Mouse (Mus musculus) small intestine, adult 2 months (tissue): ENCODE data around the gene Zbtb41. TPM values are rescaled to one million over a fixed set of nuclear protein-coding genes. Genes with fewer than 3 reads are reported as not detected.

Experiments
- H3K27ac ChIP-seq: fragments of 200-500 bp; 2 replicates; pipeline ENCODE4 v1.5.1; 2012; ENCODE audit warnings: low read depth, low read length, control low read depth, inconsistent platforms; ENCODE audit not compliant: insufficient read depth
- H3K27me3 ChIP-seq: fragments of 200-500 bp; 2 replicates; pipeline ENCODE4 v1.6.1; 2012; ENCODE audit warnings: mild to moderate bottlenecking, moderate library complexity, low read length, inconsistent platforms; ENCODE audit not compliant: control insufficient read depth, insufficient read depth
- H3K36me3 ChIP-seq: fragments of 200-500 bp; 2 replicates; pipeline ENCODE4 v1.6.1; 2012; ENCODE audit warnings: mild to moderate bottlenecking, low read length, control low read depth, inconsistent platforms; ENCODE audit not compliant: control insufficient read depth, insufficient read depth
- H3K4me1 ChIP-seq: fragments of 200-500 bp; 2 replicates; pipeline ENCODE4 v1.6.1; 2012; ENCODE audit warnings: low read length, inconsistent platforms, mixed read lengths; ENCODE audit not compliant: control insufficient read depth, insufficient read depth, insufficient read length
- H3K4me3 ChIP-seq: fragments of 200-500 bp; 2 replicates; pipeline ENCODE4 v1.5.1; 2012; ENCODE audit warnings: low read depth, mild to moderate bottlenecking, control low read depth, inconsistent platforms, low read length, moderate library complexity
- CTCF ChIP-seq: fragments of 200-500 bp; IDR thresholded peaks from 2 replicates; pipeline ENCODE4 v1.5.1; 2012; ENCODE audit warnings: low read depth, mild to moderate bottlenecking, control low read depth, inconsistent platforms, low read length, moderate library complexity, mixed read lengths; ENCODE audit not compliant: insufficient replicate concordance, insufficient read length; ENCODE audit errors: extremely low read depth
- POLR2A ChIP-seq: fragments of 200-500 bp; IDR thresholded peaks from 2 replicates; pipeline ENCODE4 v1.6.1; 2012; ENCODE audit warnings: low read depth, mild to moderate bottlenecking, control low read depth, inconsistent platforms, low read length, moderate library complexity
- WGBS: fragments of 180-500 bp; shearing (Covaris S2); methylation state at CpG from one replicate; pipeline ENCODE4 v1.1.7; 2018; 5-methylcytosine and 5-hydroxymethylcytosine counted together
- polyA plus RNA-seq: library from polyadenylated mRNA; depleted of rRNA; stranded (reverse); fragments of >200 nt; gene quantifications from 2 replicates; pipeline ENCODE4 v1.2.3, GENCODE M21; 2012; rRNA removed

Gene Zbtb41
- polyA plus RNA-seq = 0.75 and 0.90 TPM in 2 replicates

DNA sequence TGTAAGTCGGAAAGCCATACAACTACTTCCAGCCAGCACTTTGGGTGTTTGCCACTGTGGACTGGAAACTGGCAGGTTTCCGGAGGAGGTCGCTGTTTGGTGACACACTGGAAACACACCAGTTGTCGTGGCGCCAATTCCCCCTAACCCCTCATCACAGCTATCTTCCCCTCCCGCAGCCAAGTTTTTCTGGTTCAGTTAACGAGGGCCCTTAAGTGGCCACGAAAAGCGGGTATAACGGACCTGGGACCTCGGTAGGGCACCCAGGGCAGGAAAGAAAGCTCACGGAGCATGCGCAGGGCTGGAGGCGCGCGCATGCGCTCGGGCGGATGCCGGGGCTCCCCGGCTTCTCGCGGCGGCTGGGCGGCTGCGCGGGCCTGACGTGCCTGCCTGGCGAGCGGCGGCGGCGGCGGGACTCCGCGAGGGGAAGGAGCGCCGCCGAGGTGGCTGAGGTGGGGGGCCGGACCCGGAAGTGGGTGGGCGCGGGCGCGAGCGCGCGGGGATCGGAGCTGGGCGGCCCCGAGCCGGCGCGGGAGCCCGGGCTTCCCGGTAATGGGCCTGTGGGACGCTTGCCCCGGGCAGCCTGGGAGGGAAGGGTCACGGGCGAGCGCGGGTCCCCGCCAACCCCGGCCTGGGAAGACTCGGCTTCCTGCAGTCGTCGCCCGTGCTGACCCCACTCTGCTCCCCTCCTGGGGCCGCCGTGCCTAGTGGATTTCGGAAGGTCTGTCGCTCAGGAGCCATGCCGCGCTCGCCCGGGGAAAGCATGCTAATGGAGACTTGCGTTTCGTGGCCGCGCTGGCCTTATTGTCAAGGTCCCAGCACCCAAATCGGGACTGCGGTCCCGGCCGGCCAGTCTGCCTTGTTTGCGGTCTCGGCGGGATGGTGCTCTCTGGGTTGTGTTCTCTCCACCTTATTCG, at the start of gene Zbtb41:
Gene Zbtb41, plus strand, starts transcription at position 414 of the 917 bp plus-strand sequence.
- under 1% methylated on average over 87 of the region's 88 CpGs for WGBS
- Histone ChIP-seq H3K27ac (peak within 1 kb of the TSS; percentile 32), H3K4me1 (peaks cover 13% of the 10 kb centered on the region), H3K36me3 (no peaks in the 10 kb centered on the region), H3K27me3 (no peaks in the 10 kb centered on the region), H3K4me3 (peak within 1 kb of the TSS; percentile 94)
- TF ChIP-seq POLR2A = peak; percentile 58
- peak; percentile 68; the same call in 1 of the 2 replicates for TF ChIP-seq CTCF

DNA sequence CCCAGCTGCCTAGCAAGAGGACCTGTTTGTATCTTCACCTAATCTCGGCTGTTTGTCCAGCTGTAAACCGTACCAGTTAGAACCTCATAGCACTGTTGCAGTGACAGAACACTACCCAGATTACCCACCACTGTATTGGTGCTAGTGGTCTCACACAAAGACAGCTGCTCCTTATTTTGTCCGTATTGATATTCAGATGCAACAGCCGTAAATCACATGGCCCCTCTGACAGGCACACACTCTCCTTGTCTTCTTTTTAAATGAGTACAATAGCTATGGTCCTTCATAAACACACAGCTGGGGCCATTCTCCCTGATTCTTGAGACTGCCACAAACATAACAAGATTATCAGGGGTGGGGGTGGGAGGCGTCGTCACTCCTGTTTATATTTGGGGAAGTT, 46.2 kb upstream of the Zbtb41 start:
- WGBS = 51% methylated on average over 6 of the region's 6 CpGs
- Histone ChIP-seq H3K27ac (no peak overlapping the region), H3K27me3 (no peaks in the 10 kb centered on the region; the same call in 1 of the 2 replicates), H3K4me1 (no peaks in the 10 kb centered on the region), H3K36me3 (no peaks in the 10 kb centered on the region), H3K4me3 (no peak overlapping the region)
- TF ChIP-seq CTCF (no peak), POLR2A (no peak)

- H3K4me1 ChIP-seq = no peaks in the 10 kb centered on the region
- 12% methylated on average over 5 of the region's 5 CpGs for WGBS
- no peak within 1 kb of the TSS for H3K4me3 ChIP-seq
- no peaks in the 10 kb centered on the region for H3K36me3 ChIP-seq
- no peak for TF ChIP-seq POLR2A
- TF ChIP-seq CTCF = no peak
- no peak within 1 kb of the TSS for H3K27ac ChIP-seq
- H3K27me3 ChIP-seq = no peaks in the 10 kb centered on the region; the same call in 1 of the 2 replicates
These were observed 45.3 kb upstream of the Zbtb41 start, which contains the start of gene Crb1 for GRCm38 (mm10) chr1:139376638-139377286. Gene Crb1 (minus strand): TSS chr1:139377100.

DNA sequence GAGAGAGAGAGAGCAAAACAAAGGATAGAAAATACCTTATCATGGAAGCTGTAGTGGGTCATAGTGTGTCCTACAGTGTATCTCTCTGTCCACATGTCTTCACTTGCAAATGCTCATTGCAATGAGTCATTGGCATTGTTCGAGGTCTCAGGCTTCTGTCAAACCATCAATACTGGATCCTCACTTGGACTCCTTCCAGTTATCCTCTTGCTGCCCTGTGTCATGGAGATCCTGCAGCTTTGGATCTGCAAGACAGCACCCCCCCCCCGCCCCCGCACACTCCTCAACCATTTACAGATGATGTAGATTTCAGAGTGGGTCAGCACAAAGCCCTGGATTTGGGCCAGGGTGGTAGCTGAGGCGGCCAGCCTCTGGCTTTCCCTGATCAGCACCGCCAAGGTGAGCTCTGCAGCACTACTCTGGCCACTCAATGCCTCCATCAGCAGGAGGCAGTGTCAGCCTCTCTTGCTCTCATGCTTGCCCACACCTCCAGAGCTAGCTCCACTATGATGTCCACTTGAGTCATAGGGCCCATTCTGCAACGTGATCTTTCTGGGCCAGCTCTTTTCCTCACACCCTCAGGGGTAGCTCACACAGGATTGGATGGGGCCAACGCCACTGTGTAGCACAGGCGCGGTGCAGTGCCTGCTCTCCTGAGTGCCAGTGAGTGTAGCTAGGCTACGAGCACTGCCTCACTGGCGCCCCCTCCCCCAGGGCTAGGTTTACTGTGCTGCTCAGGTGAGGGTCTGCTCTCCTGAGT, 43.0 kb upstream of the Zbtb41 start:
- WGBS = 26% methylated on average over 11 of the region's 11 CpGs
- TF ChIP-seq POLR2A (no peak), CTCF (no peak)
- H3K27ac ChIP-seq = no peak overlapping the region
- H3K4me1 ChIP-seq = no peaks in the 10 kb centered on the region
- H3K27me3 ChIP-seq = no peaks in the 10 kb centered on the region; the same call in 1 of the 2 replicates
- H3K4me3 ChIP-seq = no peak overlapping the region
- H3K36me3 ChIP-seq = no peaks in the 10 kb centered on the region

DNA sequence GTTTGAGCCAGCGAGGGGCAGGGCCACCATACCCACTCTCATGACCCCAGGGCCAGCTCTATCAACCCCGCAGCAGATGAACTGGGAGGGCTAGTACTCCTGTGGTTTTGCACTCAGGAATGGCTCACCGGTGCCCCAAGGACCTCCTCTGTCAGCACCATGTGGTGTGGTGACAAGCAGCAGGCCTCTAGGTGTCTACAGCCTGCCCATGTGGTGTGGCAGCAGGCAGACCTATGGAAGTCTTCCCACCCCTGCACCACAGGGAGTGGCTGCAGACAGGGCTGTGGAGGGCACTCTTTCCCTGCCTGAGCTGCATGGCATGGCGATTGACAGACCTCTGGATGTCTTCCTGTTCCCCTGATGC, 42.5 kb upstream of the Zbtb41 start:
- WGBS = 46% methylated on average over 4 of the region's 4 CpGs
- TF ChIP-seq POLR2A = no peak
- TF ChIP-seq CTCF = no peak
- H3K27ac ChIP-seq = no peak overlapping the region
- no peak overlapping the region for H3K4me3 ChIP-seq
- H3K4me1 ChIP-seq = no peaks in the 10 kb centered on the region
- H3K36me3 ChIP-seq = no peaks in the 10 kb centered on the region
- no peaks in the 10 kb centered on the region; the same call in 1 of the 2 replicates for H3K27me3 ChIP-seq

DNA sequence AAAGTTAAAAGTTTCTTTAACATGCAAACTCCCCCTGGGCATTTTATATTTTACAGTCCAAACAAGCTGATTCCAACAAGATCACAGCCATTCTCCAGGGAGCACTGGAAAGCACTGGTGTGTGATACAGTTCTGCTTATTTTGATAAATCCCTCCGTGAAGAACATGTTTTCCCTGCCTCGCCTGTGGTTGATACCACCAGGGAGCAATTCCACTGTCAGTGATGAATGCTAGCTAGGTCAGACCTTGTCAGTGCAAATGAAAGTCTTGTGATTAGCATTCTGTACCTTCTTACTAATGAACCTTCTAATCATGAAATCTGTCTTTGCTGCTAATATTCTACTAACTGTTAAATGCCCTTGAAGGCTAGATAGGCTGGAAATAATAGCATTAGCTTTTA, 30.3 kb upstream of the Zbtb41 start:
- H3K27me3 ChIP-seq = no peaks in the 10 kb centered on the region
- 47% methylated on average over 2 of the region's 2 CpGs for WGBS
- no peak overlapping the region for H3K4me3 ChIP-seq
- TF ChIP-seq POLR2A (no peak), CTCF (no peak)
- no peaks in the 10 kb centered on the region for H3K36me3 ChIP-seq
- H3K27ac ChIP-seq = no peak overlapping the region
- no peaks in the 10 kb centered on the region for H3K4me1 ChIP-seq

- Histone ChIP-seq H3K4me1 (no peaks in the 10 kb centered on the region), H3K27ac (no peak overlapping the region), H3K36me3 (no peaks in the 10 kb centered on the region), H3K27me3 (no peaks in the 10 kb centered on the region), H3K4me3 (no peak overlapping the region)
- no peak for TF ChIP-seq POLR2A
- TF ChIP-seq CTCF = no peak
- WGBS = 11% methylated on average over 1 of the region's 1 CpGs
These were observed 25.5 kb upstream of the Zbtb41 start for GRCm38 (mm10) chr1:139396589-139396988.
